Mouse (Mus musculus): ENCODE data around the gene Ankrd31. TPM values are rescaled to one million over a fixed set of nuclear protein-coding genes. Genes with fewer than 3 reads are reported as not detected.
"Not testable (repeated sequence)": the region's sequence is repeated elsewhere in the genome, so short reads cannot be mapped to it uniquely, and the experiment has no call there.

Gene Ankrd31
- polyA plus RNA-seq, 1 experiment from 2014 or later: not detected

DNA sequence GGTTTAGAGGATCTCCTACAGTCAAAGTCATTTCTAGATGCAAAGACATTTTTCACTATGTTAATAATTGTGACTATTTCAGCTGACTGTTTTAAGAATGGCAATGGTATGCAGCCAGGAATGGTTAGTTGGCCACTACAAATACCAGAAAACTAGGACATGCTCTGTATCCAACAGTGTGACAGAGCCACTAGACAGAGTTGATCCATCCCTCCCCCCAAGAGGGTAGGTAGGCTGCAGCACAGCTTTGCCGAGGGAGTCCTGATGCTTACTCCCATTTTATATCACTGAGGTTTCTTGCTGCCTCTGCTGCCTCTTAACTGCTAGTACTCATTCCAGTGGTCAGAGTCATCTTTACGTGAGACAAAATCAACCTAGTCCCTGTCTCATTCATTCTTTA is 147.1 kb downstream of the Ankrd31 start:
- H3K9me3 ChIP-seq (ENCODE audit: low read depth, low read length): no peaks in the 10 kb centered on the region
- 80% methylated on average over 2 of the region's 2 CpGs for WGBS

DNA sequence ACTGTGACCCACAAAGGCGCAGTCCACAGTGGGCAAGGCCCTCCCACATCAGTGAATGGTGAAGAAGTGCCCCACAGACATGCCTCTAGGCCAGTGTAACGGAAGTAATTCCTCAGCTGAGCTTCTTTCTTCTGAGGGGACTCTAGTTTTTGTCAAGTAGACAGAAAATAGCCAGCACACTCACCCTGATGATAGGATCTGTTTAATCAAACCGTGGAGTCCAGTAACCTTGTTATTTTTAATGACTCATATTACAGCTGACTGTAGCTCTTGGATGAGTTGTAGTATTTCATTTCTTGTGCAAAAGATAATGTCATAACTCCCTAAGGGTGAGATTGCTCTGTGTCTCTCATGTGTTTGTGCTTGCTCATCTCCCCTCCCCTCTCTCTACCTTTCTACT is 158.6 kb downstream of the Ankrd31 start:
- no peak overlapping the region for H3K4me3 ChIP-seq (ENCODE audit: low read depth, low read length)
- no peak overlapping the region for H3K9ac ChIP-seq
- no peaks in the 10 kb centered on the region for H3K36me3 ChIP-seq (ENCODE audit: insufficient read depth)
- no peak for ATAC-seq (ENCODE audit: insufficient read depth)
- H3K27ac ChIP-seq (ENCODE audit: low read depth): no peak overlapping the region
- TF ChIP-seq CTCF (IDR thresholded peaks at IDR 0.05; ENCODE audit: low read depth): no peak
- 66% methylated on average over 3 of the region's 3 CpGs for WGBS
- no peak overlapping the region for H3K4me2 ChIP-seq
- H3K27me3 ChIP-seq (ENCODE audit: insufficient read depth, low read length): no peaks in the 10 kb centered on the region
- no peak for DNase-seq
- H3K9me3 ChIP-seq (ENCODE audit: low read depth, low read length): no peaks in the 10 kb centered on the region
- H3K4me1 ChIP-seq (ENCODE audit: insufficient read depth): no peaks in the 10 kb centered on the region

More for the DNA sequence above, 147.1 kb downstream of the Ankrd31 start:
- DNase-seq (no peak), ATAC-seq (ENCODE audit: insufficient read depth) (no peak)
- Histone ChIP-seq H3K4me2 (no peak overlapping the region), H3K27ac (ENCODE audit: low read depth) (no peak overlapping the region), H3K9ac (no peak overlapping the region), H3K36me3 (ENCODE audit: insufficient read depth) (no peaks in the 10 kb centered on the region), H3K27me3 (ENCODE audit: insufficient read depth, low read length) (no peaks in the 10 kb centered on the region), H3K4me1 (ENCODE audit: insufficient read depth) (no peaks in the 10 kb centered on the region), H3K4me3 (ENCODE audit: low read depth, low read length) (no peak overlapping the region)
- no peak for TF ChIP-seq CTCF (IDR thresholded peaks at IDR 0.05; ENCODE audit: low read depth)

DNA sequence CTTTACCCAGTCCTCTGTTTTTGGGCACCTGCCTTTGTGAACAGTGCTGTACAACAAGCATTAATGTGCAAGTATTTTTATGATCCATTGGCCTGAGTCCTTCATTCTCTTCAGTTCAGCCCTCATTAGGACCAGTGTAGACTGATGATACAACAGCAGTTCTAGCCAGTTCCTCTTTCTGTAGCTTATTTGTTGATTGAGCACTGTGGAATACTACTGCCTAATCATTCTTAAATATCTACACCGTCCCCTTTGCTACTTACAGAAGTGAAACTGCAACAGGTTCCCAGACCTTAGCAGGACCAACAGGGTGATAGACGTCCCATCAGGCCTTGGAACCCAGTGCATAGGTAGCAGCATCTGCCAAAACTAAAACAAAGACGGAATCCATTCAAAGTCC is 163.1 kb downstream of the Ankrd31 start:
- ATAC-seq (ENCODE audit: insufficient read depth) (no peak), DNase-seq (no peak)
- Histone ChIP-seq H3K27ac (ENCODE audit: low read depth) (no peak overlapping the region), H3K9ac (no peak overlapping the region), H3K4me1 (ENCODE audit: insufficient read depth) (no peaks in the 10 kb centered on the region), H3K36me3 (ENCODE audit: insufficient read depth) (no peaks in the 10 kb centered on the region), H3K9me3 (ENCODE audit: low read depth, low read length) (no peaks in the 10 kb centered on the region), H3K4me2 (no peak overlapping the region), H3K27me3 (ENCODE audit: insufficient read depth, low read length) (no peaks in the 10 kb centered on the region), H3K4me3 (ENCODE audit: low read depth, low read length) (no peak overlapping the region)
- WGBS: 80% methylated on average over 3 of the region's 3 CpGs
- TF ChIP-seq CTCF (IDR thresholded peaks at IDR 0.05; ENCODE audit: low read depth): no peak

DNA sequence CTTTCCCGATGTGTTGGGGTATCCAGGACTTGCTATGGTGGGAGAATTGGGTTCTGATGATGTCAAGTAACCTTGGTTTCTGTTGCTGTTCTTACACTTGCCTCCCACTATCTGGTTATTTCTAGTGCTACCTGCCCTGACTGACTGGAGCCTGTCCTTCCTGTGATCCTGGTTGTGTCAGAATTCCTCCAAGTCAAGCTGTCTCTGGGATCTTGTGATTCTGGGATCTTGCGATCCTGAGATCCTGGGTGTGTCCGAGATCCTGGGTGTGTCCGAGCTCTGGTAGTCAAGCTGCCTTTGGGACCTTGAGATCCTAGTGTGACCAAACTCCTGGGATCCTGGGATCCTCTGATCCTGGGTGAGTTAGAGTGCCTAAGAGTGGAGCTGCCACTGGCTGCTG is 175.1 kb downstream of the Ankrd31 start:
- WGBS: 90% methylated on average over 4 of the region's 4 CpGs
- not testable (repeated sequence) for DNase-seq; H3K4me3 ChIP-seq (ENCODE audit: low read depth, low read length); H3K4me2 ChIP-seq; ATAC-seq (ENCODE audit: insufficient read depth); H3K9ac ChIP-seq; H3K4me1 ChIP-seq (ENCODE audit: insufficient read depth); H3K27ac ChIP-seq (ENCODE audit: low read depth); H3K36me3 ChIP-seq (ENCODE audit: insufficient read depth); H3K9me3 ChIP-seq (ENCODE audit: low read depth, low read length)
- peaks cover 26% of the 10 kb centered on the region for H3K27me3 ChIP-seq (ENCODE audit: insufficient read depth, low read length)

DNA sequence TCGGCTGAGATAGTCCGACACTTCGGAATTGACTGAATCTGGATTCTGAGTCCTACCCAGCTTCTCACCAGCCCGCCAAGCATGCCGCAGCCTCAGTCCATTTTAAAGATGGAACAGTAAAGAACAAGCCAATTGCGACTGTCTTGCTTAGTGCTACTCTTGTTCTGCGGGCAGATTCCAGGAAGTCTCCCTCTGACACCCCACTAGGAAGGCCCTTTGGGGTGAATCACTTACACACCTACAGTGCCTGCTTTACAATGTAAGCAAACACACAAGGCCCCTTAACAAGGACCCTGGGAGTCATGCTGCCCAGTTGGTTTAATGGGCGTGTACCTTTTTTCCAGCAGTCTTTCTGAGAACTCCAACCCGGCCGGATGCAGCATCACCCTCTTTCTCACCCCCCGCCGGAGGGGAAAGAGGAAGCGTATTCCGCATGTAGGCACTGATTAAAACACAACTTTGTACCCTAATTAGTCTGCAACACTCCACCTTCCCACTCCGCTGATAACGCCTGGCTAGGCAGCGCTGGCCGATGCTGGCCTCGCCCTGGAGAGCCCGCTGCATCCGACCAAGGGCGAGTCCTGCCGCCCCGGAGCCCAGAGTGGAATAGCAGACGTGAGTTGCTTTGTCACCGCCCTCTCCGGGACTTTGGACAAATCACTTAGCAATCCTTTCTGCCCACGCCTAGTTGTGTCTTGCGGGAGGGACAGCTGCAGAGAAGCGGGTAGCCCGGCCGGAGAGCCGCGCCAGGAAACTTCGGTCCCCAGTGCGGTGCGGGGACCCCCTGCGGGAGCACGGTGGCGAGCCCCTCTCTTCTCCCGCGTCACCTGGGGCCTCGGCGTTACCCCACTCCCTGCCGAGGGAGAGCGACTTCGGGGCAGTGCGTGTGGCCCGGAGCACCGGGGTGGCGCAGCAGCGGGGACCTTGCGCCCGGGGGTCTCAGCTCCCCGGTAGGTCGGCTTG is 176.2 kb downstream of the Ankrd31 start, which contains the start of gene Gcnt4:
Gene Gcnt4, plus strand, starts transcription at position 691 of the 963 bp plus-strand sequence.
- Histone ChIP-seq H3K4me1 (ENCODE audit: insufficient read depth) (no peaks in the 10 kb centered on the region), H3K9me3 (ENCODE audit: low read depth, low read length) (no peaks in the 10 kb centered on the region), H3K4me2 (peak within 1 kb of the TSS; percentile 100), H3K27ac (ENCODE audit: low read depth) (no peak within 1 kb of the TSS), H3K36me3 (ENCODE audit: insufficient read depth) (no peaks in the 10 kb centered on the region), H3K9ac (peak within 1 kb of the TSS; percentile 71), H3K4me3 (ENCODE audit: low read depth, low read length) (peak within 1 kb of the TSS; percentile 76), H3K27me3 (ENCODE audit: insufficient read depth, low read length) (peaks cover 26% of the 10 kb centered on the region)
- ATAC-seq (ENCODE audit: insufficient read depth) (peak; percentile 89), DNase-seq (peak; percentile 80)
- TF ChIP-seq CTCF (IDR thresholded peaks at IDR 0.05; ENCODE audit: low read depth): no peak
- WGBS: 9% methylated on average over 54 of the region's 56 CpGs

DNA sequence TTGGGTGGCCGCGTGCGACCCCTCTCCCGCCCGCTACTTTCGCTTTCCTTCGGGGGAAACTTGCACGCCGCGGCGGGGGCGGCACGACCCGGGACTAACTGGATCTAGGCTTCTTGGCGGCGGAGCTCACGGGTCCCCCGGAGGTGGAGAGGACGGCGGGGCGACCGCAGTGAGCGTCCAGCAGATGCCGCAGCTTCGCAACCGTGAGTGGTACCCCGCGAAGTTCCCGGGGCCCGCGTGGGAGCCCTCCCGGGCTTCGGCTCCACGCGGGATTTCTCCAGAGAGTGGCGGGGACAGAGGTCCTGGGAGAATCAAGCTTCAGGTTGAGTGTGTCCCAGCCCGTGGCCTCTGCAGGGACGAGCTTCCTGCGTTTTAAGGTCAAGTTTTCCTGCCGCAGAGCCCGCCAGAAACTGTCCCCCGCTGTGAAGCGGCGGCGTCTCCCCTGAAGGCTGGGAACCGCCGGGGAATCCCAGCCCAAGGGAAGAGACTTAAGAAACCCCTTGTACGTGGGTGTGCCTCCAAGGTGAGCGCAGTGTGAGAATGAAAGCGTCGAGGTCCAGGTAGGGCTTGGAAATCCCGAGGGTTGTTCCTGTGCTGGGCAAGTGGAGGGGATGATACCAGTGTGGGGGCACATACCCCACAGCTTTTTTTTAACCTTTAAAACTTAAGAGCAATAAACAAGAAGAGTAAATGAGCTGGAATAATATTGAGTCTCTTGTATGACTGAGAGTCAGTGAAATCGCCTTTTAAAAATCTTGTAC is 177.1 kb downstream of the Ankrd31 start:
- no peak for TF ChIP-seq CTCF (IDR thresholded peaks at IDR 0.05; ENCODE audit: low read depth)
- DNase-seq (peak; percentile 51), ATAC-seq (ENCODE audit: insufficient read depth) (peak; percentile 61)
- H3K36me3 ChIP-seq (ENCODE audit: insufficient read depth): no peaks in the 10 kb centered on the region
- no peaks in the 10 kb centered on the region for H3K9me3 ChIP-seq (ENCODE audit: low read depth, low read length)
- WGBS: 1% methylated on average over 52 of the region's 53 CpGs
- H3K4me1 ChIP-seq (ENCODE audit: insufficient read depth): no peaks in the 10 kb centered on the region
- H3K27me3 ChIP-seq (ENCODE audit: insufficient read depth, low read length): peaks cover 26% of the 10 kb centered on the region
- H3K4me3 ChIP-seq (ENCODE audit: low read depth, low read length): peak overlapping the region; percentile 76
- no peak overlapping the region for H3K27ac ChIP-seq (ENCODE audit: low read depth)
- peak overlapping the region; percentile 100 for H3K4me2 ChIP-seq
- peak overlapping the region; percentile 71 for H3K9ac ChIP-seq

All from lung, embryonic 14.5 days (tissue).